In the genomic region with DNA sequence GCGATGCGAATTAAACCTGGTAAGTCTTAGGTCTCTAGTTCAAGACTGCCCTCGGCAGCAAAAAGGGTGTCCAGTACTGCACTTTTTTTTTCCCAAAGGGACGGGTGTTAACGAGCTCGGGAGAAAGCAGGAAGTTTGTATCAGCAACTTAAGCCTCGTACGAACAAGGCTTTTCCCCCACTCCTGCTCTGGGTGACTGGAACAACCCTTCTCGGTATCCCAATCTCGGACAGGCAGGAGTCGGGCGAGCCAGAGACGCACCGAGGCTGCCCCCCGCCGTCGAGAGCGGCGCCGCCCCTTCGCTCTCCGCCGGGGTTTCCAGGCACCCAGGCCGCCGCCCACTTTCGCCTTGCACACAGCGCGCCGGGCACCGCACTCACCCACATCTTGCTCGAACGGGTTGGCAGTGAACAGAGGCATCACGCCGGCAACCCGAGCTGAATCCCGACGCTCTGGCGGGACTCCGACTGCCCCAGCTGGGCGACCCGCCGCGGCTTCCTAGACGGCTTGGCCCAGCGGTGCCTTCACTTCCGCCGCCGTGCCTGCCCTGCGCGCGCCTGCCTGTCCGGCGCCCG, we compare ENCODE assay signal across 8 mouse cellular contexts. TPM values are rescaled to one million over a fixed set of nuclear protein-coding genes. Genes with fewer than 3 reads are reported as not detected.
DNase-seq lines count a peak whose midpoint lies in the region; ATAC-seq and TF ChIP-seq lines count a peak whose summit lies in the region.

No protein-coding gene starts in this region.

- H3K36me3 ChIP-seq in kidney, embryonic 16.5 days (ENCODE audit: insufficient read depth, low read length), result no peaks in the 10 kb centered on the region; the same call in 1 of the 2 replicates
- H3K36me3 ChIP-seq in G1E (replicated peaks), result peaks cover 21% of the 10 kb centered on the region
- no peaks in the 10 kb centered on the region for H3K36me3 ChIP-seq in limb, embryonic 14.5 days (ENCODE audit: control insufficient read depth, insufficient read depth, low read length)
- no peaks in the 10 kb centered on the region; the same call in 1 of the 2 replicates for H3K36me3 ChIP-seq in midbrain, postnatal 0 days (ENCODE audit: insufficient read depth, low read length)

- H3K4me2 ChIP-seq in kidney, embryonic 16.5 days (replicated peaks; ENCODE audit: low read depth, low read length), result peak overlapping the region; percentile 61
- peak overlapping the region; percentile 69 for H3K4me2 ChIP-seq in limb, embryonic 14.5 days (replicated peaks; ENCODE audit: low read depth, low read length, severe bottlenecking)
- H3K4me2 ChIP-seq in midbrain, postnatal 0 days (ENCODE audit: low read depth, low read length, poor library complexity, severe bottlenecking), result peak overlapping the region; percentile 57

- DNase-seq in kidney, adult 18-20 months, result no peak
- DNase-seq in G1E (ENCODE audit: low spot score), result peak; percentile 70
- DNase-seq in embryo, embryonic 11 days, result peak; percentile 90
- DNase-seq in limb, embryonic 14.5 days (ENCODE audit: low spot score), result peak; percentile 65
- DNase-seq in midbrain, postnatal 0 days (ENCODE audit: low spot score), result peak; percentile 74
- no peak for DNase-seq in ovary, postnatal 14 days (ENCODE audit: low spot score)

- peak; percentile 57; the same call in 1 of the 2 replicates for TF ChIP-seq POLR2A in limb, embryonic 14.5 days (IDR thresholded peaks at IDR 0.05; ENCODE audit: borderline replicate concordance, extremely low read depth, insufficient read depth, insufficient read length)

- H3K9ac ChIP-seq in kidney, embryonic 16.5 days (replicated peaks; ENCODE audit: low read length), result peak overlapping the region; percentile 92
- H3K9ac ChIP-seq in limb, embryonic 14.5 days (ENCODE audit: low read depth, low read length, severe bottlenecking), result peak overlapping the region; percentile 95
- H3K9ac ChIP-seq in midbrain, postnatal 0 days (replicated peaks; ENCODE audit: low read length, poor library complexity, severe bottlenecking), result peak overlapping the region; percentile 90

- no peak for TF ChIP-seq CTCF in G1E (IDR thresholded peaks at IDR 0.05; ENCODE audit: low read depth, low read length)
- TF ChIP-seq CTCF in midbrain, postnatal 0 days (IDR thresholded peaks at IDR 0.05), result peak; percentile 1; the same call in 1 of the 2 replicates

- H3K27me3 ChIP-seq in kidney, embryonic 16.5 days (ENCODE audit: insufficient read depth, low read length), result no peaks in the 10 kb centered on the region
- H3K27me3 ChIP-seq in G1E (ENCODE audit: insufficient read depth, low read length), result no peaks in the 10 kb centered on the region
- H3K27me3 ChIP-seq in limb, embryonic 14.5 days (ENCODE audit: control insufficient read depth, insufficient read depth, low read length), result no peaks in the 10 kb centered on the region
- no peaks in the 10 kb centered on the region for H3K27me3 ChIP-seq in midbrain, postnatal 0 days (ENCODE audit: insufficient read depth, low read length)

- H3K4me1 ChIP-seq in kidney, embryonic 16.5 days (ENCODE audit: insufficient read depth, low read length), result 0 out of 2 replicates have a peak, but pooled peaks cover 3% of the 10 kb centered on the region
- peaks cover 20% of the 10 kb centered on the region for H3K4me1 ChIP-seq in G1E (ENCODE audit: insufficient read depth, low read depth, low read length)
- peaks cover 7% of the 10 kb centered on the region; the same call in 1 of the 2 replicates for H3K4me1 ChIP-seq in limb, embryonic 14.5 days (ENCODE audit: control insufficient read depth, insufficient read depth, low read length)
- H3K4me1 ChIP-seq in midbrain, postnatal 0 days (ENCODE audit: insufficient read depth, low read length), result no peaks in the 10 kb centered on the region

- under 1% methylated on average over 51 of the region's 54 CpGs for WGBS in kidney, embryonic 16.5 days
- under 1% methylated on average over 30 of the region's 54 CpGs for WGBS in limb, embryonic 14.5 days
- under 1% methylated on average over 42 of the region's 54 CpGs for WGBS in midbrain, postnatal 0 days

- H3K4me3 ChIP-seq in kidney, embryonic 16.5 days (ENCODE audit: low read length), result peak overlapping the region; percentile 92
- H3K4me3 ChIP-seq in G1E (ENCODE audit: low read depth, low read length), result peak overlapping the region; percentile 91
- peak overlapping the region; percentile 89 for H3K4me3 ChIP-seq in limb, embryonic 14.5 days (replicated peaks; ENCODE audit: low read length)
- H3K4me3 ChIP-seq in midbrain, postnatal 0 days (ENCODE audit: low read depth, low read length), result peak overlapping the region; percentile 77

- H3K27ac ChIP-seq in kidney, embryonic 16.5 days (ENCODE audit: low read length), result peak overlapping the region; percentile 96
- peak overlapping the region; percentile 96 for H3K27ac ChIP-seq in limb, embryonic 14.5 days (replicated peaks; ENCODE audit: low read depth, low read length)
- H3K27ac ChIP-seq in midbrain, postnatal 0 days (ENCODE audit: low read depth, low read length), result peak overlapping the region; percentile 97

- ATAC-seq in kidney, embryonic 16.5 days (ENCODE audit: low FRiP score, low TSS enrichment), result peak; percentile 95
- peak; percentile 10; the same call in 1 of the 2 replicates for ATAC-seq in G1E (ENCODE audit: extremely low read depth, insufficient number of reproducible peaks, low FRiP score, poor library complexity, severe bottlenecking)
- peak; percentile 65 for ATAC-seq in granulocyte monocyte progenitor cell, adult 5-6 weeks (replicated peaks; ENCODE audit: poor library complexity, severe bottlenecking)
- ATAC-seq in limb, embryonic 14.5 days (ENCODE audit: low FRiP score, low read depth), result peak; percentile 92
- peak; percentile 90 for ATAC-seq in midbrain, postnatal 0 days (ENCODE audit: low FRiP score)

- H3K9me3 ChIP-seq in kidney, embryonic 16.5 days (ENCODE audit: low read length), result no peaks in the 10 kb centered on the region
- no peaks in the 10 kb centered on the region for H3K9me3 ChIP-seq in G1E (replicated peaks)
- H3K9me3 ChIP-seq in limb, embryonic 14.5 days (ENCODE audit: control insufficient read depth, low read length), result no peaks in the 10 kb centered on the region
- no peaks in the 10 kb centered on the region for H3K9me3 ChIP-seq in midbrain, postnatal 0 days (ENCODE audit: low read length)

RNA-seq across cellular contexts. Expression of gene Stam2, which starts 0.3 kb away (rescaled TPM):
- 37.3 and 39.7 TPM in 2 replicates for polyA plus RNA-seq in kidney, embryonic 16.5 days (2015; fragmentation: Nextera tagmentation; extraction: Ambion mirVana)
- total RNA-seq in G1E (2014; fragmentation: Nextera tagmentation), result 23.0 and 28.9 TPM in 2 replicates
- total RNA-seq in G1E (2017), result 20.0 and 25.8 TPM in 2 replicates
- 6.2 and 9.3 TPM in 2 replicates for polyA plus RNA-seq in G1E (2012)
- 12.6 and 21.4 TPM in 2 replicates for total RNA-seq in granulocyte monocyte progenitor cell, adult 5-6 weeks (2014; fragmentation: Nextera tagmentation)
- total RNA-seq in granulocyte monocyte progenitor cell, adult 5-6 weeks (2017), result 15.6 and 18.3 TPM in 2 replicates
- polyA plus RNA-seq in limb, embryonic 14.5 days (2012; rRNA removed), result 16.6 and 17.2 TPM in 2 replicates
- polyA plus RNA-seq in limb, embryonic 14.5 days (2014; fragmentation: Nextera tagmentation; extraction: Ambion mirVana), result 33.1 and 34.1 TPM in 2 replicates
- total RNA-seq in midbrain, postnatal 0 days (2014; rRNA removed), result 27.5 and 38.1 TPM in 2 replicates
- polyA plus RNA-seq in midbrain, postnatal 0 days (2015; fragmentation: Nextera tagmentation; extraction: Ambion mirVana), result 26.1 and 27.3 TPM in 2 replicates

Comparison
In these comparisons a context has a peak if more than half of its experiments do, and no peak if none do; other contexts are left out.
1. ATAC-seq: peak in every context shown above with its lines; median percentile 95 in kidney, embryonic 16.5 days; 92 in limb, embryonic 14.5 days; 90 in midbrain, postnatal 0 days; 65 in granulocyte monocyte progenitor cell, adult 5-6 weeks; 10 in G1E.
2. DNase-seq: peak in G1E (single experiment), embryo, embryonic 11 days (single experiment), limb, embryonic 14.5 days (single experiment) and midbrain, postnatal 0 days (single experiment); none in kidney, adult 18-20 months (single experiment) and ovary, postnatal 14 days (single experiment).
3. Peak in every context shown above with its lines, with median percentiles within 50 percentile points of each other: H3K27ac ChIP-seq, H3K4me2 ChIP-seq, H3K4me3 ChIP-seq and H3K9ac ChIP-seq.